Mouse (Mus musculus) hindbrain, embryonic 12.5 days (tissue): Measurements from ENCODE around the gene Asphd2. TPM values are rescaled to one million over a fixed set of nuclear protein-coding genes. Genes with fewer than 3 reads are reported as not detected.
A peak's percentile ranks its signal among the peaks of the same experiment; 100 is the strongest.

ENCODE experiments used
- ATAC-seq: fragments of 200-750 bp; cut with Nextera tagmentation; 2 replicates; pipeline ENCODE4 v1.8.0; 2017; ENCODE audit warnings: moderate TSS enrichment; ENCODE audit not compliant: low FRiP score
- H3K27ac ChIP-seq: fragments of 300-500 bp; sonication (generic); 2 replicates; pipeline ENCODE4 v1.5.1; 2016; ENCODE audit warnings: mild to moderate bottlenecking
- H3K27me3 ChIP-seq: fragments of 300-500 bp; sonication (generic); 2 replicates; pipeline ENCODE4 v1.6.1; 2016; ENCODE audit warnings: mild to moderate bottlenecking
- H3K36me3 ChIP-seq: fragments of 300-500 bp; sonication (generic); 2 replicates; pipeline ENCODE4 v1.6.1; 2016; ENCODE audit warnings: mild to moderate bottlenecking
- H3K4me1 ChIP-seq: fragments of 300-500 bp; sonication (generic); 2 replicates; pipeline ENCODE4 v1.6.1; 2016
- H3K4me2 ChIP-seq: fragments of 300-500 bp; sonication (generic); replicated peaks from 2 replicates; pipeline ENCODE4 v1.6.1; 2016; ENCODE audit warnings: mild to moderate bottlenecking
- H3K4me3 ChIP-seq: fragments of 300-500 bp; sonication (generic); 2 replicates; pipeline ENCODE4 v1.5.1; 2016; ENCODE audit warnings: mild to moderate bottlenecking
- H3K9ac ChIP-seq: fragments of 300-500 bp; sonication (generic); 2 replicates; pipeline ENCODE4 v1.6.1; 2016; ENCODE audit warnings: mild to moderate bottlenecking, moderate library complexity
- H3K9me3 ChIP-seq: fragments of 300-500 bp; sonication (generic); replicated peaks from 2 replicates; pipeline ENCODE4 v1.6.1; 2016; ENCODE audit warnings: mild to moderate bottlenecking
- WGBS: fragments of 180-500 bp; shearing (Covaris S2); methylation state at CpG from one replicate; pipeline ENCODE4 v1.1.7; 2016; 5-methylcytosine and 5-hydroxymethylcytosine counted together
- polyA plus RNA-seq: library from polyadenylated mRNA; unstranded; fragments of >200 nt; fragmentation: Nextera tagmentation; extraction: Ambion mirVana; gene quantifications from 2 replicates; pipeline ENCODE4 v1.2.1, GENCODE M21; 2016

Gene Asphd2
- polyA plus RNA-seq, 1 experiment from 2014 or later: 66.1 TPM

DNA sequence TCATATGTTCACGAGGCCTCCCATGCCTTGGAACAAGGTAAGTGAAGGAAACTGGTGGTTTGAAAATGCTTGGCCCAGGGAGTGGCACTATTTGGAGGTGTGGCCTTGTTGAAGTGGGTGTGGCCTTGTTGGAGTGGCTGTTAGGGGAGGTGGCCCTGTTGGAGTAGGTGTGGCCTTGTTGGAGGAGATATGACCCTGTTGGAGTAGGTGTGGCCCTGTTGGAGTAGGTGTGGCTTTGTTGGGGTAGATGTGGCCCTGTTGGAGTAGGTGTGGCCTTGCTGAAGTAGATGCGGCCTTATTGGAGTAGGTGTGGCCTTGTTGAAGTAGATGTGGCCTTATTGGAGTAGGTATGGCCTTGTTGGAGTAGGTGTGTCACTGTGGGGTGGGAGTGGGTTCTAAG is 8.7 kb downstream of the Asphd2 start:
- WGBS: 74% methylated on average over 2 of the region's 2 CpGs
- H3K4me1 ChIP-seq: peaks cover 24% of the 10 kb centered on the region
- no peak overlapping the region for H3K4me2 ChIP-seq
- no peak overlapping the region for H3K9ac ChIP-seq
- H3K27ac ChIP-seq: no peak overlapping the region
- no peak overlapping the region for H3K4me3 ChIP-seq
- no peaks in the 10 kb centered on the region for H3K27me3 ChIP-seq
- no peak for ATAC-seq
- H3K9me3 ChIP-seq: no peaks in the 10 kb centered on the region
- peaks cover 45% of the 10 kb centered on the region for H3K36me3 ChIP-seq

DNA sequence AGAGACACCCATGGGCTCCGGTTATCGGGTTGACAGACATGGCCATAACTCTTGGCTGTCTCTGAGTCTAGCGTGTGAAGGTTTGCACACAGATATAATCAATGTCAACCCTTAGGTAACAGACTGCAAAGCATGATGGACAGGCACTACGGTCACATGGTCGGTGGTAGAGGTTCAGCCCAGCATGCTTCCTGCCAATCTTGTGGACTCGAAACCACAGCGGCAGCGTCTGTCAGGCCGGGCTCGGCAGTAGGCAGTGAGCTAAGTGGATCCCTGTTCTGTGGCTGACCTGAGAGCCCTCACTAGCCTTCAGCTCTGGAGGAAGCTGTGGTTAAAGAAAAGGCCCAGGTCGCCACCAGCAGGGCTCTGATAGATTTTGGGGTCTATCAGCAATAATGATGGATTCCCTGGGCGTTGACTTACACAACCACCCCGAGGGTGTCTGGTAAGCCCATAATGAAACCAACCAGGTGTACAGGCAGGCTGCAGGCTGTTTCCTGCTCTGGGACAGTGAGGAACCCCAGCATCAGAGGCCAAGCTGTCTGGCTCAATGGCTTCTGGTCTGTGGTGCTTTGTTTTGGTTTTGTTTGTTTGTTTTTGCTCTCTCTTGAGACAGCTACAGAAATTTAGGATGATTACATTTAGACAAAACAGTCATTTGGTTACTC is 9.7 kb downstream of the Asphd2 start:
- no peak overlapping the region for H3K4me3 ChIP-seq
- no peaks in the 10 kb centered on the region for H3K27me3 ChIP-seq
- H3K36me3 ChIP-seq: peaks cover 48% of the 10 kb centered on the region
- H3K4me2 ChIP-seq: no peak overlapping the region
- no peaks in the 10 kb centered on the region for H3K9me3 ChIP-seq
- 88% methylated on average over 13 of the region's 13 CpGs for WGBS
- peaks cover 20% of the 10 kb centered on the region for H3K4me1 ChIP-seq
- H3K27ac ChIP-seq: no peak overlapping the region
- no peak for ATAC-seq
- H3K9ac ChIP-seq: no peak overlapping the region

GRCm38 (mm10) chr5:112382641-112383330 is 11.9 kb downstream of the Asphd2 start:
- Histone ChIP-seq H3K27me3 (no peaks in the 10 kb centered on the region), H3K4me2 (no peak overlapping the region), H3K4me1 (peaks cover 13% of the 10 kb centered on the region), H3K27ac (0 out of 2 replicates have a peak overlapping the region, but pooled peaks have one; percentile 52), H3K9me3 (no peaks in the 10 kb centered on the region), H3K9ac (0 out of 2 replicates have a peak overlapping the region, but pooled peaks have one; percentile 13), H3K36me3 (peaks cover 61% of the 10 kb centered on the region), H3K4me3 (no peak overlapping the region)
- ATAC-seq: no peak
- 67% methylated on average over 16 of the region's 17 CpGs for WGBS

GRCm38 (mm10) chr5:112382042-112382441 is 12.6 kb downstream of the Asphd2 start:
- Histone ChIP-seq H3K4me3 (no peak overlapping the region), H3K4me1 (peaks cover 13% of the 10 kb centered on the region), H3K36me3 (peaks cover 54% of the 10 kb centered on the region), H3K27me3 (no peaks in the 10 kb centered on the region), H3K9ac (no peak overlapping the region), H3K4me2 (no peak overlapping the region), H3K27ac (peak overlapping the region; percentile 52; the same call in 1 of the 2 replicates), H3K9me3 (no peaks in the 10 kb centered on the region)
- no peak for ATAC-seq
- 63% methylated on average over 9 of the region's 9 CpGs for whole genome bisulfite sequencing

DNA sequence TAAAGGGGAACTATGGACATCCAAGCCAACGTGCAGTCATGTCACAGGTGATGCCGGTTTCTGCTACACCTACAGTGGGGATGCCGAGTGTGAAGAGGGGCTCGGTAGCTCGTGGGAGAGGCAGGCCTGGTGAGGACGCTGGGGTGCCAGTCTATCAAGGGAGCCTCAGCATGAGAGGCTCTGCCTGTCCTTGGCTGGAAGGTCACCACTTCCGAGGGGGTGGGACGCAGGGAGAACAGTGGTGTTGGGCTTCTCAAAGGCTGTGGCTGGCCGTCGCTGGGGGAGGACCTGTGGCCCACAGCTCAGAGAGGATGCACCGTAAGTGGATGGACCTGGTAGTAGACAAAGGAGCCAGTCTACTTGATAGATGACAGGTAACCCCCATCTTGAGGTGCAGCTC is 13.5 kb downstream of the Asphd2 start:
- Histone ChIP-seq H3K9me3 (no peaks in the 10 kb centered on the region), H3K4me3 (no peak overlapping the region), H3K4me1 (peaks cover 13% of the 10 kb centered on the region), H3K9ac (no peak overlapping the region), H3K4me2 (no peak overlapping the region), H3K27ac (no peak overlapping the region), H3K27me3 (no peaks in the 10 kb centered on the region), H3K36me3 (peaks cover 53% of the 10 kb centered on the region)
- no peak for ATAC-seq
- WGBS: 91% methylated on average over 11 of the region's 11 CpGs

DNA sequence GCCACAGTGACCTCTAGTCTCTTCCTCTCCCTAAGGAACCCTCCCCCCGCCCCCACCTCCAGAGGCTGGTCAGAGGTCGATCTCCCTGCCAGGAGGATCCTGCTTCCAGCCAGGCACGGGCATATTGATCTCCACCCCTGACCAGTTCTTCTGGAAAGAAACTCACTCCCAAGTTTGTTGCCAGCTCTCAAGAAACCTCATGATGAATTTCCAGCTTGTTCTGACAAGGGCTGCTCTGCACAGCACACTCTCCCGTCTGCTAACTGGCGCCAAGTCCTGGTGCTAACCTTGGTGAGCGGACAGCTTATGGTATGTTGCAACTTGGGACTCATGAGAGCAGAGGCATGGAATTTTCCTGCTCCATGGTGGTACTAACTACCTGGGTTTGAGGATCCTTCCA is 15.9 kb downstream of the Asphd2 start:
- Histone ChIP-seq H3K4me1 (peaks cover 13% of the 10 kb centered on the region), H3K9me3 (no peaks in the 10 kb centered on the region), H3K36me3 (peaks cover 55% of the 10 kb centered on the region), H3K27me3 (0 out of 2 replicates have a peak, but pooled peaks cover 4% of the 10 kb centered on the region), H3K27ac (no peak overlapping the region), H3K9ac (no peak overlapping the region), H3K4me3 (no peak overlapping the region), H3K4me2 (no peak overlapping the region)
- 75% methylated on average over 6 of the region's 6 CpGs for WGBS
- no peak for ATAC-seq

GRCm38 (mm10) chr5:112377380-112377779 is 17.3 kb downstream of the Asphd2 start:
- Histone ChIP-seq H3K27me3 (0 out of 2 replicates have a peak, but pooled peaks cover 4% of the 10 kb centered on the region), H3K9ac (no peak overlapping the region), H3K4me1 (peaks cover 15% of the 10 kb centered on the region), H3K27ac (no peak overlapping the region), H3K9me3 (no peaks in the 10 kb centered on the region), H3K36me3 (peaks cover 63% of the 10 kb centered on the region), H3K4me3 (no peak overlapping the region), H3K4me2 (no peak overlapping the region)
- 100% methylated on average over 1 of the region's 1 CpGs for WGBS
- ATAC-seq: no peak

GRCm38 (mm10) chr5:112376111-112376510 is 18.6 kb downstream of the Asphd2 start:
- H3K27me3 ChIP-seq: 0 out of 2 replicates have a peak, but pooled peaks cover 4% of the 10 kb centered on the region
- peaks cover 20% of the 10 kb centered on the region for H3K4me1 ChIP-seq
- H3K9me3 ChIP-seq: no peaks in the 10 kb centered on the region
- H3K36me3 ChIP-seq: peaks cover 63% of the 10 kb centered on the region
- WGBS: 81% methylated on average over 4 of the region's 4 CpGs
- H3K27ac ChIP-seq: no peak overlapping the region
- no peak overlapping the region; the same call in 1 of the 2 replicates for H3K9ac ChIP-seq
- no peak overlapping the region for H3K4me2 ChIP-seq
- no peak overlapping the region for H3K4me3 ChIP-seq
- no peak for ATAC-seq

- H3K4me1 ChIP-seq: peaks cover 39% of the 10 kb centered on the region
- no peak overlapping the region for H3K4me3 ChIP-seq
- 27% methylated on average over 7 of the region's 7 CpGs for WGBS
- peak; percentile 87 for ATAC-seq
- 0 out of 2 replicates have a peak, but pooled peaks cover 7% of the 10 kb centered on the region for H3K27me3 ChIP-seq
- H3K27ac ChIP-seq: peak overlapping the region; percentile 73
- H3K9me3 ChIP-seq: no peaks in the 10 kb centered on the region
- peak overlapping the region; percentile 17 for H3K4me2 ChIP-seq
- H3K36me3 ChIP-seq: peaks cover 68% of the 10 kb centered on the region
- H3K9ac ChIP-seq: no peak overlapping the region
These were observed 22.7 kb downstream of the Asphd2 start for GRCm38 (mm10) chr5:112371933-112372332.

GRCm38 (mm10) chr5:112370236-112370813 is 24.3 kb downstream of the Asphd2 start:
- Histone ChIP-seq H3K27ac (peak overlapping the region; percentile 73; the same call in 1 of the 2 replicates), H3K36me3 (peaks cover 62% of the 10 kb centered on the region), H3K9ac (no peak overlapping the region), H3K27me3 (0 out of 2 replicates have a peak, but pooled peaks cover 7% of the 10 kb centered on the region), H3K4me3 (no peak overlapping the region), H3K9me3 (no peaks in the 10 kb centered on the region), H3K4me1 (peaks cover 39% of the 10 kb centered on the region), H3K4me2 (no peak overlapping the region)
- no peak for ATAC-seq
- 90% methylated on average over 12 of the region's 12 CpGs for WGBS

- Histone ChIP-seq H3K4me2 (no peak overlapping the region), H3K9ac (no peak overlapping the region), H3K9me3 (no peaks in the 10 kb centered on the region), H3K36me3 (peaks cover 62% of the 10 kb centered on the region), H3K4me1 (peaks cover 39% of the 10 kb centered on the region), H3K4me3 (no peak overlapping the region), H3K27ac (no peak overlapping the region), H3K27me3 (0 out of 2 replicates have a peak, but pooled peaks cover 7% of the 10 kb centered on the region)
- ATAC-seq: no peak
- 78% methylated on average over 13 of the region's 13 CpGs for WGBS
These were observed 25.3 kb downstream of the Asphd2 start for GRCm38 (mm10) chr5:112369326-112369725.

GRCm38 (mm10) chr5:112368666-112369065 is 26.0 kb downstream of the Asphd2 start:
- Histone ChIP-seq H3K9ac (no peak overlapping the region), H3K27ac (no peak overlapping the region), H3K36me3 (peaks cover 63% of the 10 kb centered on the region), H3K9me3 (no peaks in the 10 kb centered on the region), H3K4me3 (no peak overlapping the region), H3K4me1 (peaks cover 39% of the 10 kb centered on the region), H3K4me2 (no peak overlapping the region), H3K27me3 (0 out of 2 replicates have a peak, but pooled peaks cover 2% of the 10 kb centered on the region)
- 78% methylated on average over 10 of the region's 10 CpGs for WGBS
- ATAC-seq: no peak
